Mouse (Mus musculus): ENCODE data around the gene Fam160a1.

Fam160a1 gene

GRCm38 (mm10) chr3:85817191-85817590, at the start of gene Fam160a1:
TSS of gene Fam160a1 (minus strand) at chr3:85817291.
- no peak for DNase-seq (ENCODE audit: low spot score)

GRCm38 (mm10) chr3:85863996-85864395, 46.9 kb upstream of the Fam160a1 start:
- no peak for DNase-seq (ENCODE audit: low spot score)

- no peak for DNase-seq (ENCODE audit: low spot score)
These were observed 45.8 kb upstream of the Fam160a1 start for GRCm38 (mm10) chr3:85862886-85863285.

GRCm38 (mm10) chr3:85860996-85861395, 43.9 kb upstream of the Fam160a1 start:
- no peak for DNase-seq (ENCODE audit: low spot score)

- no peak for DNase-seq (ENCODE audit: low spot score)
These were observed 42.2 kb upstream of the Fam160a1 start for GRCm38 (mm10) chr3:85859311-85859710.

GRCm38 (mm10) chr3:85858140-85859135, 41.3 kb upstream of the Fam160a1 start:
- no peak for DNase-seq (ENCODE audit: low spot score)

GRCm38 (mm10) chr3:85857083-85857482, 40.0 kb upstream of the Fam160a1 start:
- DNase-seq (ENCODE audit: low spot score) = no peak

GRCm38 (mm10) chr3:85855947-85856346, 38.9 kb upstream of the Fam160a1 start:
- no peak for DNase-seq (ENCODE audit: low spot score)

- no peak for DNase-seq (ENCODE audit: low spot score)
These were observed 38.0 kb upstream of the Fam160a1 start for GRCm38 (mm10) chr3:85855043-85855442.

- no peak for DNase-seq (ENCODE audit: low spot score)
These were observed 37.1 kb upstream of the Fam160a1 start for GRCm38 (mm10) chr3:85854143-85854542.

GRCm38 (mm10) chr3:85853715-85854114, 36.6 kb upstream of the Fam160a1 start:
- DNase-seq (ENCODE audit: low spot score) = no peak

GRCm38 (mm10) chr3:85850079-85850478, 33.0 kb upstream of the Fam160a1 start:
- DNase-seq (ENCODE audit: low spot score) = no peak

- no peak for DNase-seq (ENCODE audit: low spot score)
These were observed 29.2 kb upstream of the Fam160a1 start for GRCm38 (mm10) chr3:85846316-85846715.

GRCm38 (mm10) chr3:85845341-85845740, 28.2 kb upstream of the Fam160a1 start:
- DNase-seq (ENCODE audit: low spot score) = no peak

GRCm38 (mm10) chr3:85842881-85843218, 25.8 kb upstream of the Fam160a1 start:
- no peak for DNase-seq (ENCODE audit: low spot score)

GRCm38 (mm10) chr3:85842177-85842880, 25.2 kb upstream of the Fam160a1 start:
- DNase-seq (ENCODE audit: low spot score) = no peak

GRCm38 (mm10) chr3:85841454-85842176, 24.5 kb upstream of the Fam160a1 start:
- no peak for DNase-seq (ENCODE audit: low spot score)

- no peak for DNase-seq (ENCODE audit: low spot score)
These were observed 16.5 kb upstream of the Fam160a1 start for GRCm38 (mm10) chr3:85833627-85834026.

GRCm38 (mm10) chr3:85832490-85833155, 15.5 kb upstream of the Fam160a1 start:
- no peak for DNase-seq (ENCODE audit: low spot score)

GRCm38 (mm10) chr3:85831785-85832184, 14.7 kb upstream of the Fam160a1 start:
- no peak for DNase-seq (ENCODE audit: low spot score)

- DNase-seq (ENCODE audit: low spot score) = no peak
These were observed 12.0 kb upstream of the Fam160a1 start for GRCm38 (mm10) chr3:85829047-85829446.

- DNase-seq (ENCODE audit: low spot score) = no peak
These were observed 10.7 kb upstream of the Fam160a1 start for GRCm38 (mm10) chr3:85827815-85828214.
